Mouse (Mus musculus): ENCODE measurements at regions not wholly inside any gene's neighbourhood (a gene's known extent, or its start where the extent isn't known, plus 50 kb on each side); places are given as distances from the start of the nearest gene placed in this dataset.

DNA sequence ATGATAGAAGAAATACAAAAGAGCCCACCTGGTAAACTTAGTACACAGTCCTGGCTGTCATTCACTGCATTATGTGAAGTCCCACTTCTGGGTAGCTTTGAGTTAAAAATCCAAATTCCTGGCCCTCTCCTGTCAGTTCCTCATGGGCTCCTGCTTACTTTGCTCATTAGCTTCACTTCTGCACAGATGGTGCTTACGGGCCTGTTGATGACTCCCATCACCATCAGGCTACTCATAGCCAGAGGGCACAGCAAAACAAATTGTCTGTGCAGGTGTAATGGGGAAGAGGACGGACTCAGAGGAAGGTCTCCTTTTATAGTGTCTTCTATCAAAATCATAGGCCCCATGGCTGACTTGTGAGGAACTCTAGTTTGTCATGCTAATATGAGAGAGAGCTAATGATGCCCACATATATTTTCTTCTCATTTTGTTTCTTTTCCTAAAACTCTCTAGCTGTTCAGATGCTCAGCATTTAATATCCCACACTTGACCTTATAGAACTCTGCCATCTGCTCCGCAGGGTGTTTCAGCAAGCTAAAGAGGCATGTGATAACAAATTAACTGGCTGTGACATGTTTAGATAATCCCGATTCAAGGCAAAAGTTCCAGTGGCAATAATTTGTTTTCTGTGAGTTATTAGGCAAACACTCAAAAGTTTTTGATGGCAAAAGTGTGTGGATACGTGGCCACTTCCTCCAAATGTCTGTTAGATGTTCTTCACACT lies 536.5 kb upstream of the Slit2 start:
- Histone ChIP-seq H3K9ac (ENCODE audit: low read length) (no peak overlapping the region), H3K27me3 (ENCODE audit: control insufficient read depth, insufficient read depth, low read length) (no peaks in the 10 kb centered on the region), H3K9me3 (ENCODE audit: control insufficient read depth, low read length) (no peaks in the 10 kb centered on the region), H3K4me3 (ENCODE audit: low read depth, low read length) (no peak overlapping the region), H3K4me2 (replicated peaks; ENCODE audit: low read depth) (no peak overlapping the region), H3K27ac (replicated peaks) (no peak overlapping the region), H3K4me1 (replicated peaks; ENCODE audit: control insufficient read depth, insufficient read depth) (no peaks in the 10 kb centered on the region), H3K36me3 (ENCODE audit: control insufficient read depth, insufficient read depth, low read length) (no peaks in the 10 kb centered on the region)
- ATAC-seq (ENCODE audit: low FRiP score, low TSS enrichment) (no peak), DNase-seq (ENCODE audit: low spot score) (no peak)
- 45% methylated on average over 5 of the region's 5 CpGs for WGBS
- TF ChIP-seq EP300 (optimal IDR thresholded peaks at IDR 0.05) (no peak), CTCF (IDR thresholded peaks at IDR 0.05; ENCODE audit: low read depth) (no peak)

DNA sequence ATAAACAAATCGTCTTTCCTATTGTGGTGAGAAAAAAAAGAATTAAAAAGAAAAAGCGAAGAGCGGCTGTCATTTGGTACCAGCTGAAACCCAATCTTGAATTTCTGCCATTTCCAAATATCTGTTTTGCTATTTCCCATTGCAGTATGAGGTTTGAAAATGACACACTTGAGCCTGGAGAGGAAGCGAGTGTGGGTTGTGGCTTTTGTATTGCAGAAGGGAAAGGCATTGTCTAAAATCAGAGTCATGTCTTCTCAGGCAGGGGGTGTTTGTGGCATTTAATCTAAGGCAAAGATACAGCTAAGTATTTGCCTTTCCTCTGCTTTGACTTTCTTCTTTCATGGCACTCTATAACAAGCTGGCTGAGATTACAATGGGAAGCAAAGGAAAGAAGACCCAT lies 518.1 kb upstream of the Slit2 start:
- no peaks in the 10 kb centered on the region for H3K9me3 ChIP-seq (ENCODE audit: control insufficient read depth, low read length)
- no peaks in the 10 kb centered on the region for H3K27me3 ChIP-seq (ENCODE audit: control insufficient read depth, insufficient read depth, low read length)
- no peak overlapping the region for H3K4me3 ChIP-seq (ENCODE audit: low read depth, low read length)
- TF ChIP-seq EP300 (optimal IDR thresholded peaks at IDR 0.05) (no peak), CTCF (IDR thresholded peaks at IDR 0.05; ENCODE audit: low read depth) (no peak)
- H3K4me2 ChIP-seq (replicated peaks; ENCODE audit: low read depth), result no peak overlapping the region
- H3K9ac ChIP-seq (ENCODE audit: low read length), result no peak overlapping the region
- ATAC-seq (ENCODE audit: low FRiP score, low TSS enrichment) (no peak), DNase-seq (ENCODE audit: low spot score) (no peak)
- no peak overlapping the region for H3K27ac ChIP-seq (replicated peaks)
- WGBS, result 89% methylated on average over 4 of the region's 4 CpGs
- H3K36me3 ChIP-seq (ENCODE audit: control insufficient read depth, insufficient read depth, low read length), result no peaks in the 10 kb centered on the region
- no peaks in the 10 kb centered on the region for H3K4me1 ChIP-seq (replicated peaks; ENCODE audit: control insufficient read depth, insufficient read depth)

DNA sequence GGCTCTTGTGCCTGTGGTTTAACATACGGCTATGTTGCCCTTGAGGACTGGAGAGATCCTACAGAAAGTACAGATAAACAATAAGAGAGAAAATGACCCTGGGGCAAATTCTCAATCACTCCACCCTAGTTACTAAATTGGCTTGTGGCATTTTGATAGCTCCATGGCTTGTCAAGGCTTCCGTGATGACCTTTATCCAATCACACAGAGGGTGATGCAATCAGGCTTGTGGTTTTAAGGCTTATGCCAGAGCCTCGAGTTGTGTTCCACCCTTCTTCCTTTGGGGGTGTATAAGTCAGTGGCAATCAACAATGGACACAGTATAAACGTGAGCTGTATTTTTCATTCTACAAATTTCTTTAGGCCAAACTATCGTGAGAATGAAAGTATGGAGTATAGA lies 513.5 kb upstream of the Slit2 start:
- no peaks in the 10 kb centered on the region for H3K4me1 ChIP-seq (replicated peaks; ENCODE audit: control insufficient read depth, insufficient read depth)

DNA sequence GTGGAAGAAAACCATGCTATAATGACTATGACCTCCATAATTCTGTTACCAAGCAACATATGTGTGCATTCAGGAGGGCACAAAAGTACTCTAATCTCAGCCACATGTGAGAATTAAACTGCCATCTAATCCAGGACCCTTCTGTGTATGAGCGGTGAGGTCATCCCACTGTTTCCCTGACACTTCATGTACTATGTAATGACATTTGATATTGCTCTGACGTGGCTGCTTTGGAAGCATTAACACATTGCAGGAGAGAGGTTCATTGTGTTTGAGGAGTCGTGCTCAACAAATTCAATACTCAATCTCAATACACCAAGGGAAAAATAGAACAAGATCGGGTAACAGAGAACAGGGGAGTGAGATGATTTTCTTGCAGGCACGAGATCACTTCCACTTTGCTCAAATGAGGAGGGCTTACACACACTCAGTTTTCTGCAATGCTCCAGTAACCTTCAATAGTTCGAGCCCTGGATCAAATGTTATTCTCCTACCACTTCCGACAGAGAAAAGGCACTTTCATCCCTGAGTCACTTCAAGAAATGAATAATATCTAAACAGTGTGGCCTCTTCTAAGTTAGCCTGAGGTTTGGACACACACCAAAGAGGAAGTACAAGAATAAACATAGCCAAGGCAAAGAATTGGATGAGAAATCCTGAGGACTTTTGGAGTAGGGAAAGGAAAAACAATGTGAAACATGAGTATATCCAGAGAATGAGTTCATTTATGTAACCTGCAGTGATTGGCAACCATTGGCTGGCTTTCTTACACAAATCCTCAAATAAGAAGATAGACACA lies 510.7 kb upstream of the Slit2 start:
- H3K36me3 ChIP-seq (ENCODE audit: control insufficient read depth, insufficient read depth, low read length), result no peaks in the 10 kb centered on the region
- TF ChIP-seq CTCF (IDR thresholded peaks at IDR 0.05; ENCODE audit: low read depth) (no peak), EP300 (optimal IDR thresholded peaks at IDR 0.05) (no peak)
- 46% methylated on average over 7 of the region's 7 CpGs for WGBS
- H3K4me1 ChIP-seq (replicated peaks; ENCODE audit: control insufficient read depth, insufficient read depth), result no peaks in the 10 kb centered on the region
- no peak overlapping the region for H3K4me2 ChIP-seq (replicated peaks; ENCODE audit: low read depth)
- no peak overlapping the region for H3K27ac ChIP-seq (replicated peaks)
- ATAC-seq (ENCODE audit: low FRiP score, low TSS enrichment) (no peak), DNase-seq (ENCODE audit: low spot score) (no peak)
- H3K4me3 ChIP-seq (ENCODE audit: low read depth, low read length), result no peak overlapping the region
- H3K9ac ChIP-seq (ENCODE audit: low read length), result no peak overlapping the region
- H3K27me3 ChIP-seq (ENCODE audit: control insufficient read depth, insufficient read depth, low read length), result no peaks in the 10 kb centered on the region
- H3K9me3 ChIP-seq (ENCODE audit: control insufficient read depth, low read length), result no peaks in the 10 kb centered on the region

More for the DNA sequence above, 513.5 kb upstream of the Slit2 start:
- TF ChIP-seq CTCF (IDR thresholded peaks at IDR 0.05; ENCODE audit: low read depth) (no peak), EP300 (optimal IDR thresholded peaks at IDR 0.05) (no peak)
- Histone ChIP-seq H3K9me3 (ENCODE audit: control insufficient read depth, low read length) (no peaks in the 10 kb centered on the region), H3K36me3 (ENCODE audit: control insufficient read depth, insufficient read depth, low read length) (no peaks in the 10 kb centered on the region), H3K4me3 (ENCODE audit: low read depth, low read length) (no peak overlapping the region), H3K27me3 (ENCODE audit: control insufficient read depth, insufficient read depth, low read length) (no peaks in the 10 kb centered on the region), H3K9ac (ENCODE audit: low read length) (no peak overlapping the region), H3K4me2 (replicated peaks; ENCODE audit: low read depth) (no peak overlapping the region), H3K27ac (replicated peaks) (no peak overlapping the region)
- ATAC-seq (ENCODE audit: low FRiP score, low TSS enrichment) (no peak), DNase-seq (ENCODE audit: low spot score) (no peak)
- 58% methylated on average over 5 of the region's 5 CpGs for WGBS

DNA sequence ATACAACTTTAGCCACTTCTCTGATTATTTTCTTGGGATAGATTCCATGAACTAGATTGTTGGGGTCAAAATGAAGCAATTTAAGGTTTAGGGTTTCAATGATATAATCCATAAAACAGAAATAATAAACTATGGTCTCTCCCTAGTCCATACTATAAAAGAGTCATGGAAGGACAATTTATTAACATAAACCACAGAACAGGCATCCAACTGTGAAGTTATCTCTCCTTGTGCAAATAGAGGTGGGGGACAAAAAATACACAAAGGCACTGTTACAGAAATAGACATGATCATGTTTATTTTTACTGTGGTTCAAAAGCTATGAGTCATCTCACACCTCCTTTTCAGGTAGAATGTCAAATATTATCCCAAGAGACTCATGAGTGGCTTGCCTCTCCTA lies 503.0 kb upstream of the Slit2 start:
- H3K27ac ChIP-seq (replicated peaks), result no peak overlapping the region
- no peak overlapping the region for H3K4me3 ChIP-seq (ENCODE audit: low read depth, low read length)
- no peak overlapping the region for H3K9ac ChIP-seq (ENCODE audit: low read length)
- H3K27me3 ChIP-seq (ENCODE audit: control insufficient read depth, insufficient read depth, low read length), result no peaks in the 10 kb centered on the region
- TF ChIP-seq CTCF (IDR thresholded peaks at IDR 0.05; ENCODE audit: low read depth) (no peak), EP300 (optimal IDR thresholded peaks at IDR 0.05) (no peak)
- H3K9me3 ChIP-seq (ENCODE audit: control insufficient read depth, low read length), result no peaks in the 10 kb centered on the region
- no peak for ATAC-seq (ENCODE audit: low FRiP score, low TSS enrichment)
- no peak overlapping the region for H3K4me2 ChIP-seq (replicated peaks; ENCODE audit: low read depth)
- H3K4me1 ChIP-seq (replicated peaks; ENCODE audit: control insufficient read depth, insufficient read depth), result no peaks in the 10 kb centered on the region
- no peaks in the 10 kb centered on the region for H3K36me3 ChIP-seq (ENCODE audit: control insufficient read depth, insufficient read depth, low read length)
- no peak for DNase-seq (ENCODE audit: low spot score)

DNA sequence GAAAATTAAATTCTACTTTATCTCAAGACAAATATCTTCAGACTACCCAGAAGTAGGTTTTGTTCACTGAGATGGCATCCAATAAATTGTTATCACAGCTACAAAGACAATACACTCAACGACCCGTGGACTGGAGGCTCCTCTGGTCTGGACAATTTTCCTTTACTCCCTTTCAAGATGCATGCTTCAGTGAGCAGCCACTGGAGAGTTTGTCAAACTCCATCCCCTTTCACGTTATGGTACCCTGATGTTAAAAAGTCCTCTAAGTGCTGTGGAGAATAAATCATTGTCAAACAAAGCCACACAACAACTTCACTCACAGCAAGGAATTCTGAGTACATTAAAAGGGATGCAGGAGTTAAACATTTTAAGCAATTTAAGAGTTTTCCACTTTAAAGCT lies 486.7 kb upstream of the Slit2 start:
- DNase-seq (ENCODE audit: low spot score) (no peak), ATAC-seq (ENCODE audit: low FRiP score, low TSS enrichment) (no peak)
- Histone ChIP-seq H3K4me2 (replicated peaks; ENCODE audit: low read depth) (no peak overlapping the region), H3K4me3 (ENCODE audit: low read depth, low read length) (no peak overlapping the region), H3K9ac (ENCODE audit: low read length) (no peak overlapping the region), H3K4me1 (replicated peaks; ENCODE audit: control insufficient read depth, insufficient read depth) (no peaks in the 10 kb centered on the region), H3K27me3 (ENCODE audit: control insufficient read depth, insufficient read depth, low read length) (no peaks in the 10 kb centered on the region), H3K9me3 (ENCODE audit: control insufficient read depth, low read length) (no peaks in the 10 kb centered on the region), H3K27ac (replicated peaks) (no peak overlapping the region), H3K36me3 (ENCODE audit: control insufficient read depth, insufficient read depth, low read length) (no peaks in the 10 kb centered on the region)
- 29% methylated on average over 3 of the region's 3 CpGs for WGBS
- TF ChIP-seq EP300 (optimal IDR thresholded peaks at IDR 0.05), result no peak
- TF ChIP-seq CTCF (IDR thresholded peaks at IDR 0.05; ENCODE audit: low read depth), result no peak
